Mouse (Mus musculus) midbrain, embryonic 15.5 days (tissue): Measurements from ENCODE around the gene Med21. TPM values are rescaled to one million over a fixed set of nuclear protein-coding genes. Genes with fewer than 3 reads are reported as not detected.

Source experiments
- ATAC-seq: fragments of 200-750 bp; cut with Nextera tagmentation; replicated peaks from 2 replicates; pipeline ENCODE4 v1.8.0; 2017; ENCODE audit warnings: moderate TSS enrichment
- H3K27ac ChIP-seq: fragments of 300-500 bp; sonication (generic); 2 replicates; pipeline ENCODE4 v1.5.1; 2015; ENCODE audit warnings: mild to moderate bottlenecking, inconsistent platforms
- H3K27me3 ChIP-seq: fragments of 300-500 bp; sonication (generic); replicated peaks from 2 replicates; pipeline ENCODE4 v1.6.1; 2015; ENCODE audit warnings: inconsistent platforms
- H3K36me3 ChIP-seq: fragments of 300-500 bp; sonication (generic); replicated peaks from 2 replicates; pipeline ENCODE4 v1.6.1; 2015; ENCODE audit warnings: inconsistent platforms
- H3K4me1 ChIP-seq: fragments of 300-500 bp; sonication (generic); 2 replicates; pipeline ENCODE4 v1.6.1; 2015; ENCODE audit warnings: inconsistent platforms
- H3K4me2 ChIP-seq: fragments of 300-500 bp; sonication (generic); 2 replicates; pipeline ENCODE4 v1.6.1; 2015; ENCODE audit warnings: inconsistent platforms, mild to moderate bottlenecking, moderate library complexity
- H3K4me3 ChIP-seq: fragments of 300-500 bp; sonication (generic); 2 replicates; pipeline ENCODE4 v1.5.1; 2015; ENCODE audit warnings: mild to moderate bottlenecking, inconsistent platforms
- H3K9ac ChIP-seq: fragments of 300-500 bp; sonication (generic); 2 replicates; pipeline ENCODE4 v1.6.1; 2015; ENCODE audit warnings: mild to moderate bottlenecking, inconsistent platforms
- H3K9me3 ChIP-seq: fragments of 300-500 bp; sonication (generic); 2 replicates; pipeline ENCODE4 v1.6.1; 2016; ENCODE audit warnings: inconsistent platforms
- WGBS: fragments of 180-500 bp; shearing (Covaris S2); methylation state at CpG from one replicate; pipeline ENCODE4 v1.1.7; 2015; ENCODE audit warnings: mixed read lengths; 5-methylcytosine and 5-hydroxymethylcytosine counted together
- polyA plus RNA-seq: library from polyadenylated mRNA; unstranded; fragments of >200 nt; fragmentation: Nextera tagmentation; extraction: Ambion mirVana; gene quantifications from 2 replicates; pipeline ENCODE4 v1.2.1, GENCODE M21; 2015

The Med21 gene
- polyA plus RNA-seq, 1 experiment from 2014 or later, result 99.3 TPM

GRCm38 (mm10) chr6:146672106-146672505 lies 29.8 kb downstream of the Med21 start:
- H3K27me3 ChIP-seq, result no peaks in the 10 kb centered on the region
- WGBS, result 57% methylated on average over 5 of the region's 5 CpGs
- no peak overlapping the region for H3K9ac ChIP-seq
- H3K4me3 ChIP-seq, result no peak overlapping the region
- ATAC-seq, result no peak
- no peaks in the 10 kb centered on the region for H3K36me3 ChIP-seq
- no peak overlapping the region for H3K4me2 ChIP-seq
- H3K4me1 ChIP-seq, result no peaks in the 10 kb centered on the region
- no peaks in the 10 kb centered on the region for H3K9me3 ChIP-seq
- no peak overlapping the region for H3K27ac ChIP-seq

- no peak overlapping the region for H3K27ac ChIP-seq
- no peaks in the 10 kb centered on the region for H3K36me3 ChIP-seq
- H3K4me2 ChIP-seq, result no peak overlapping the region
- ATAC-seq, result no peak
- no peaks in the 10 kb centered on the region for H3K4me1 ChIP-seq
- 82% methylated on average over 4 of the region's 4 CpGs for WGBS
- no peaks in the 10 kb centered on the region for H3K27me3 ChIP-seq
- H3K9me3 ChIP-seq, result no peaks in the 10 kb centered on the region
- no peak overlapping the region for H3K4me3 ChIP-seq
- no peak overlapping the region for H3K9ac ChIP-seq
These were observed 31.3 kb downstream of the Med21 start for GRCm38 (mm10) chr6:146673696-146674095.

GRCm38 (mm10) chr6:146674420-146674819 lies 32.1 kb downstream of the Med21 start:
- H3K36me3 ChIP-seq, result no peaks in the 10 kb centered on the region
- H3K9ac ChIP-seq, result no peak overlapping the region
- no peak overlapping the region for H3K4me2 ChIP-seq
- no peak overlapping the region for H3K4me3 ChIP-seq
- H3K4me1 ChIP-seq, result no peaks in the 10 kb centered on the region
- H3K27ac ChIP-seq, result no peak overlapping the region
- ATAC-seq, result no peak
- H3K27me3 ChIP-seq, result no peaks in the 10 kb centered on the region
- 84% methylated on average over 8 of the region's 8 CpGs for WGBS
- no peaks in the 10 kb centered on the region for H3K9me3 ChIP-seq

- H3K9me3 ChIP-seq, result no peaks in the 10 kb centered on the region
- no peak overlapping the region for H3K27ac ChIP-seq
- H3K27me3 ChIP-seq, result no peaks in the 10 kb centered on the region
- no peak overlapping the region for H3K4me3 ChIP-seq
- no peak overlapping the region for H3K4me2 ChIP-seq
- H3K9ac ChIP-seq, result no peak overlapping the region
- 82% methylated on average over 4 of the region's 4 CpGs for WGBS
- H3K4me1 ChIP-seq, result no peaks in the 10 kb centered on the region
- ATAC-seq, result no peak
- H3K36me3 ChIP-seq, result no peaks in the 10 kb centered on the region
These were observed 32.7 kb downstream of the Med21 start for GRCm38 (mm10) chr6:146674881-146675536.

GRCm38 (mm10) chr6:146676904-146677303 lies 34.6 kb downstream of the Med21 start:
- WGBS, result 76% methylated on average over 10 of the region's 10 CpGs
- H3K9me3 ChIP-seq, result no peaks in the 10 kb centered on the region
- no peaks in the 10 kb centered on the region for H3K4me1 ChIP-seq
- no peak overlapping the region for H3K4me2 ChIP-seq
- H3K9ac ChIP-seq, result no peak overlapping the region
- no peaks in the 10 kb centered on the region for H3K36me3 ChIP-seq
- H3K4me3 ChIP-seq, result no peak overlapping the region
- no peak overlapping the region for H3K27ac ChIP-seq
- no peak for ATAC-seq
- H3K27me3 ChIP-seq, result no peaks in the 10 kb centered on the region

- H3K36me3 ChIP-seq, result no peaks in the 10 kb centered on the region
- no peak overlapping the region for H3K27ac ChIP-seq
- 82% methylated on average over 10 of the region's 10 CpGs for WGBS
- H3K4me3 ChIP-seq, result no peak overlapping the region
- no peaks in the 10 kb centered on the region for H3K4me1 ChIP-seq
- H3K27me3 ChIP-seq, result no peaks in the 10 kb centered on the region
- no peak overlapping the region for H3K9ac ChIP-seq
- no peak for ATAC-seq
- no peaks in the 10 kb centered on the region for H3K9me3 ChIP-seq
- no peak overlapping the region for H3K4me2 ChIP-seq
These were observed 36.1 kb downstream of the Med21 start for GRCm38 (mm10) chr6:146678136-146679070.

GRCm38 (mm10) chr6:146683881-146684280 lies 41.5 kb downstream of the Med21 start:
- no peak for ATAC-seq
- Histone ChIP-seq H3K4me2 (no peak overlapping the region), H3K36me3 (no peaks in the 10 kb centered on the region), H3K4me1 (no peaks in the 10 kb centered on the region), H3K9me3 (no peaks in the 10 kb centered on the region), H3K9ac (no peak overlapping the region), H3K27me3 (no peaks in the 10 kb centered on the region), H3K4me3 (no peak overlapping the region), H3K27ac (no peak overlapping the region)
- 77% methylated on average over 4 of the region's 4 CpGs for WGBS

GRCm38 (mm10) chr6:146685781-146686308 lies 43.5 kb downstream of the Med21 start:
- H3K27ac ChIP-seq, result no peak overlapping the region
- no peak overlapping the region for H3K4me2 ChIP-seq
- no peaks in the 10 kb centered on the region for H3K36me3 ChIP-seq
- no peaks in the 10 kb centered on the region for H3K27me3 ChIP-seq
- no peak for ATAC-seq
- no peak overlapping the region for H3K4me3 ChIP-seq
- H3K4me1 ChIP-seq, result no peaks in the 10 kb centered on the region
- no peak overlapping the region for H3K9ac ChIP-seq
- WGBS, result 81% methylated on average over 17 of the region's 17 CpGs
- H3K9me3 ChIP-seq, result no peaks in the 10 kb centered on the region

GRCm38 (mm10) chr6:146686463-146687196 lies 44.3 kb downstream of the Med21 start:
- no peak for ATAC-seq
- H3K27ac ChIP-seq, result no peak overlapping the region
- no peaks in the 10 kb centered on the region for H3K27me3 ChIP-seq
- 85% methylated on average over 5 of the region's 5 CpGs for WGBS
- no peaks in the 10 kb centered on the region for H3K36me3 ChIP-seq
- no peak overlapping the region for H3K4me3 ChIP-seq
- no peak overlapping the region for H3K9ac ChIP-seq
- H3K4me2 ChIP-seq, result no peak overlapping the region
- no peaks in the 10 kb centered on the region for H3K9me3 ChIP-seq
- H3K4me1 ChIP-seq, result no peaks in the 10 kb centered on the region

GRCm38 (mm10) chr6:146688010-146688409 lies 45.7 kb downstream of the Med21 start:
- no peaks in the 10 kb centered on the region for H3K36me3 ChIP-seq
- no peak overlapping the region for H3K27ac ChIP-seq
- ATAC-seq, result no peak
- no peaks in the 10 kb centered on the region for H3K4me1 ChIP-seq
- H3K27me3 ChIP-seq, result no peaks in the 10 kb centered on the region
- H3K9ac ChIP-seq, result no peak overlapping the region
- no peak overlapping the region for H3K4me2 ChIP-seq
- no peaks in the 10 kb centered on the region for H3K9me3 ChIP-seq
- H3K4me3 ChIP-seq, result no peak overlapping the region
- WGBS, result 89% methylated on average over 7 of the region's 7 CpGs

- Histone ChIP-seq H3K4me1 (no peaks in the 10 kb centered on the region), H3K4me3 (no peak overlapping the region), H3K9ac (no peak overlapping the region), H3K36me3 (no peaks in the 10 kb centered on the region), H3K27me3 (no peaks in the 10 kb centered on the region), H3K4me2 (no peak overlapping the region), H3K27ac (no peak overlapping the region), H3K9me3 (no peaks in the 10 kb centered on the region)
- ATAC-seq, result no peak
- 80% methylated on average over 5 of the region's 5 CpGs for WGBS
These were observed 46.5 kb downstream of the Med21 start for GRCm38 (mm10) chr6:146688861-146689260.

- Histone ChIP-seq H3K4me2 (no peak overlapping the region), H3K9me3 (no peaks in the 10 kb centered on the region), H3K27me3 (no peaks in the 10 kb centered on the region), H3K4me3 (no peak overlapping the region), H3K36me3 (no peaks in the 10 kb centered on the region), H3K27ac (no peak overlapping the region), H3K4me1 (no peaks in the 10 kb centered on the region), H3K9ac (no peak overlapping the region)
- 72% methylated on average over 5 of the region's 5 CpGs for WGBS
- no peak for ATAC-seq
These were observed 55.4 kb downstream of the Med21 start for GRCm38 (mm10) chr6:146697767-146698166.
